Mouse (Mus musculus) liver, adult 2 months (tissue): ENCODE measurements at regions not wholly inside any gene's neighbourhood (a gene's known extent, or its start where the extent isn't known, plus 50 kb on each side); places are given as distances from the start of the nearest gene placed in this dataset.

ENCODE experiments used
- CTCF ChIP-seq: fragments of 200-500 bp; IDR thresholded peaks from 2 replicates; pipeline ENCODE4 v1.5.1; 2011; ENCODE audit warnings: low read depth, low read length, control low read depth
- POLR2A ChIP-seq: fragments of 200-500 bp; IDR thresholded peaks from 2 replicates; pipeline ENCODE4 v1.6.1; 2011; ENCODE audit warnings: low read length, control low read depth; ENCODE audit not compliant: insufficient read depth; ENCODE audit errors: extremely low read depth

GRCm38 (mm10) chr19:53440327-53441055, 50.1 kb upstream of the Smndc1 start:
- TF ChIP-seq POLR2A (no peak), CTCF (no peak)
